Mouse (Mus musculus) embryonic fibroblast, embryonic 13.5 days (primary cell): ENCODE measurements around the gene Gm20388.

Experiments used
- CTCF ChIP-seq: IDR thresholded peaks from 2 replicates; pipeline ENCODE4 v1.5.1; 2011; ENCODE audit warnings: mild to moderate bottlenecking, control low read depth, low read length, moderate library complexity, borderline replicate concordance; ENCODE audit not compliant: insufficient read depth
- POLR2A ChIP-seq: IDR thresholded peaks from 2 replicates; pipeline ENCODE4 v1.6.1; 2011; ENCODE audit warnings: low read depth, mild to moderate bottlenecking, control low read depth, low read length, moderate library complexity

DNA sequence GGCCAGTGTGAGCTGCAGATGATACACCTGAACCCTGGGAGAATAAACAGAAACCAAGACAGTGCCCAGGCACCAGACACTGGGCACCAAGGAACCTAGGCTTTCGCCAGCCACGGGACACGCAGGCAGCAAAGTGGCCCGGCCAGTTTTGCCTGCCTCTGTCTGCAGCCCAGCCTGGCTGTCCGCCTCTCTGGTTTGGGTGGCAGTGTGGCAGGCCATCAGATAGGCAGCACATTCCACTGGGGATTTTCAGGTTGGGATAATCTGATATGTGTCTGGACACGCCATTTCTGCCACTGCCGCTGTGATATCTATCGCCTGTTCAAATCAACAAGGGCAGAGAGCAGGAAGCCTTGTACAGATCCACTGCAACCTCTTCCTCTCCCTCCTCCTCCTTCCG lies 1353.6 kb downstream of the Gm20388 start:
- TF ChIP-seq CTCF (no peak), POLR2A (no peak)
